Mouse (Mus musculus) testis, adult 2 months (tissue): ENCODE data around the gene Camta2. TPM values are rescaled to one million over a fixed set of nuclear protein-coding genes. Genes with fewer than 3 reads are reported as not detected.

Experiments used
- H3K27ac ChIP-seq: fragments of 200-500 bp; 2 replicates; pipeline ENCODE4 v1.5.1; 2012; ENCODE audit warnings: low read depth, low read length; ENCODE audit not compliant: control insufficient read depth, insufficient read depth
- H3K27me3 ChIP-seq: fragments of 200-500 bp; 2 replicates; pipeline ENCODE4 v1.6.1; 2012; ENCODE audit warnings: mild to moderate bottlenecking, low read length, moderate library complexity; ENCODE audit not compliant: control insufficient read depth, insufficient read depth
- H3K36me3 ChIP-seq: fragments of 200-500 bp; 2 replicates; pipeline ENCODE4 v1.6.1; 2012; ENCODE audit warnings: mild to moderate bottlenecking, low read length; ENCODE audit not compliant: control insufficient read depth, insufficient read depth
- H3K4me1 ChIP-seq: fragments of 200-500 bp; 2 replicates; pipeline ENCODE4 v1.6.1; 2012; ENCODE audit warnings: low read length; ENCODE audit not compliant: control insufficient read depth, insufficient read depth
- H3K4me3 ChIP-seq: fragments of 200-500 bp; 2 replicates; pipeline ENCODE4 v1.5.1; 2012; ENCODE audit warnings: low read depth, mild to moderate bottlenecking, low read length, moderate library complexity, mixed read lengths; ENCODE audit not compliant: control insufficient read depth
- CTCF ChIP-seq: fragments of 200-500 bp; IDR thresholded peaks from 2 replicates; pipeline ENCODE4 v1.5.1; 2012; ENCODE audit warnings: low read depth, mild to moderate bottlenecking, inconsistent platforms, low read length, moderate library complexity; ENCODE audit not compliant: control insufficient read depth, insufficient read depth, insufficient replicate concordance
- POLR2A ChIP-seq: fragments of 200-500 bp; IDR thresholded peaks from 2 replicates; pipeline ENCODE4 v1.6.1; 2012; ENCODE audit warnings: low read depth, mild to moderate bottlenecking, inconsistent platforms, low read length, moderate library complexity; ENCODE audit not compliant: control insufficient read depth
- polyA plus RNA-seq: library from polyadenylated mRNA; depleted of rRNA; stranded (reverse); fragments of >200 nt; gene quantifications from 2 replicates; pipeline ENCODE4 v1.2.3, GENCODE M21; 2012

Camta2 gene
- polyA plus RNA-seq, 1 experiment: 10.3 TPM

GRCm38 (mm10) chr11:70720567-70720966, 32.7 kb upstream of the Camta2 start:
- H3K27ac ChIP-seq: no peak overlapping the region
- H3K36me3 ChIP-seq: no peaks in the 10 kb centered on the region
- H3K4me3 ChIP-seq: no peak overlapping the region
- TF ChIP-seq POLR2A (no peak), CTCF (no peak)
- H3K4me1 ChIP-seq: no peaks in the 10 kb centered on the region
- no peaks in the 10 kb centered on the region for H3K27me3 ChIP-seq

DNA sequence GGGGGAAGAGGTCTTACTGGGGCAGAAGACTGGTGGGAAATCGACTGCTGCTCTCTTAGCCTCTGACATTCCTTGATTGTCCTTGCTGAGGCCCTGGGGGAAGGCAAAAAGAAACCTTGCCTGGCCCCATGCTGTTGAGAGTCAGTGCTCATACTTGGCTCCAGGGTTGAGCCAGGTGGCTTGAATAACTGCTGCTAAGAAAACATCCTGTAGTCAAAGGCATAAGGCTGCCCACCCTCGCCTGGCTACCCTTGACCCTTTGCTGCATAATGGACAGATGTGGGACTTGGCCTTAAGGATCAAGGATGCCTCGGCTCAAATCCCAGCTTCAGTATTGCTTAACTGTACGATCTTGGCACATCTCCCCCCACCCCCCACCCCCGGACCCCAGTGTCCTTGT, 30.6 kb upstream of the Camta2 start:
- H3K4me1 ChIP-seq: no peaks in the 10 kb centered on the region
- TF ChIP-seq POLR2A: no peak
- no peak for TF ChIP-seq CTCF
- H3K27ac ChIP-seq: no peak overlapping the region
- H3K36me3 ChIP-seq: no peaks in the 10 kb centered on the region
- H3K4me3 ChIP-seq: no peak overlapping the region
- no peaks in the 10 kb centered on the region for H3K27me3 ChIP-seq

DNA sequence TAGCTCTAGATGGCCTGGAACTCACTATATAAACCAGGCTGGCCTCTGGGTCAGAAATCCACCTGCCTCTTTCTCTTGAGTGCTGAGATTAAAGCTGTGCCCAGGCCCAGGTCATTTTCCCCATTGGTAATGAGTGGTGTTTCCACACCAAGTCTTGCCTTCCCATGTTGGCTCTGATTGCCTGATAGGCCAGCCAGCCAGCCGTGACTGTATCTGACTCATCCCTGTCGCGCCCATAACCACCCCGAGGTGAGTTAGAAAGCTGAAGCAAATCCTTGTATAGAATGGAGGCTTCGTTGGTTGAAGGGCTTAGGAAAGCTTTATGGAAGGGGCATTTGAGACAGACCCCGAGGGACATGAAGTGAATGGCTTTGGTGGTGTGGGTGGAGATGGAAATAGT, 27.9 kb upstream of the Camta2 start:
- TF ChIP-seq POLR2A: no peak
- TF ChIP-seq CTCF: no peak
- H3K36me3 ChIP-seq: no peaks in the 10 kb centered on the region

DNA sequence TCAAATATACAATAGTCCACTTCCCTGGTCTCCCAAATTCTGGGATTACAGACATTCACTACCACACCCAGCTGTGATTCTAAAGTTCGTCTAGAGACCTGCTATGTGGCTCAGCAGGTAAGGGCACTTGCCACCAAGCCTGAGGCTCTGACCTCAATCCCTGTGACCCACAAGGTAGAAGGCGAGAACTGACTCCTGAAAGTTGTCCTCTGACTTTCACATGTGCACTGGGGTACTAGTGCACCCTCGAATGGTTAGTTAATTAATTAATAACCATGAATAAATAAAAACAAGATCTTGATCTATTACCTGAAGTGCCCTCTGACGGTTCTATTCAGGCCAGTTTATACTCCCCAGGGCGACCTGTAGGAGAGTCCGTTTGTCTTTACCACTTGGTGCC, 25.3 kb upstream of the Camta2 start:
- H3K4me3 ChIP-seq: no peak overlapping the region
- no peak for TF ChIP-seq POLR2A
- TF ChIP-seq CTCF: no peak
- H3K27ac ChIP-seq: no peak overlapping the region
- H3K4me1 ChIP-seq: no peaks in the 10 kb centered on the region
- no peaks in the 10 kb centered on the region for H3K36me3 ChIP-seq
- H3K27me3 ChIP-seq: no peaks in the 10 kb centered on the region

More for the DNA sequence above, 27.9 kb upstream of the Camta2 start:
- Histone ChIP-seq H3K27ac (no peak overlapping the region), H3K4me3 (no peak overlapping the region), H3K27me3 (no peaks in the 10 kb centered on the region), H3K4me1 (no peaks in the 10 kb centered on the region)

- no peak for TF ChIP-seq POLR2A
- no peak for TF ChIP-seq CTCF
Measured at GRCm38 (mm10) chr11:70711026-70711425, 23.1 kb upstream of the Camta2 start.

DNA sequence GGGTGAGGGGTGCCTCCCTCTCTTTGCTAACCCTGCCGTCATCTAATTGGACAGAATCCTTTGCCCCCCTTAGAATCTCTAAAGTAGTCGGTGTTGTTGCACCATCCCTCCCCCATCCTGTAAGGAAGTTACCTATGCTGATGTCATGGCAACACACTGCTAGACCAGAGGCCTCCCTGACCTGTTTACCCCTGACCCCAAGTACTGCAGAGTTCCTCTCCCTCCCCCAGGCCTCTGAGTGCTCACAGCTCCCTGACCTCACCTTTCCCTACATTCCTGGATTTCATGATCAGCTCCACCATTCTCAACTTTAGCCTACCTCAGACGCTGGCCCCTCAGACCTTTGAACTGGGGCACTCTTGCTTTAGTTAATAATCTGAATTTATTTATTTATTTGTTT, 18.2 kb upstream of the Camta2 start:
- no peak overlapping the region for H3K4me3 ChIP-seq
- peaks cover 6% of the 10 kb centered on the region for H3K4me1 ChIP-seq
- H3K36me3 ChIP-seq: no peaks in the 10 kb centered on the region; the same call in 1 of the 2 replicates
- no peak for TF ChIP-seq POLR2A
- TF ChIP-seq CTCF: no peak
- H3K27ac ChIP-seq: no peak overlapping the region
- H3K27me3 ChIP-seq: no peaks in the 10 kb centered on the region

More at GRCm38 (mm10) chr11:70711026-70711425, 23.1 kb upstream of the Camta2 start:
- no peaks in the 10 kb centered on the region for H3K4me1 ChIP-seq
- H3K36me3 ChIP-seq: no peaks in the 10 kb centered on the region; the same call in 1 of the 2 replicates
- no peaks in the 10 kb centered on the region for H3K27me3 ChIP-seq
- H3K4me3 ChIP-seq: no peak overlapping the region
- H3K27ac ChIP-seq: no peak overlapping the region

DNA sequence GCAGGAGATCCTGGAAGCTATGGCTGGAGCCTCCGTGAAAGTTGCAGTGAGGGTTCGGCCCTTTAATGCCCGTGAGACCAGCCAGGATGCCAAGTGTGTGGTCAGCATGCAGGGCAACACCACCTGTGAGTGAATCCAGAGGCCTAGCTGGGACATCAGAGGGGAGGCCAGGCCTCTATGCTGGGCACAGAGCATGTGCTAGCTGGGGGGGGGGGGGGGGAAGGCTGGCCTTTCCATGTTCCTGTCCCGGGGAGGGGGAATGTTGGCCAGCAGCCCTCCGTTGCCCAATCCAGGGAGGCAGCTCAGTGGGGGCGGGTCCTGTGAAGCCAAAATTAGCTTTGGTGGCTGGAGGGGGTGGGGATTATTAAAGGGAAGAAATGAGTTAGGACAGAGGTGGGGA, 14.9 kb upstream of the Camta2 start:
- Histone ChIP-seq H3K27me3 (no peaks in the 10 kb centered on the region), H3K4me3 (no peak overlapping the region), H3K36me3 (no peaks in the 10 kb centered on the region; the same call in 1 of the 2 replicates), H3K27ac (no peak overlapping the region), H3K4me1 (peaks cover 11% of the 10 kb centered on the region)
- no peak for TF ChIP-seq POLR2A
- no peak for TF ChIP-seq CTCF
